Mouse (Mus musculus) brain, embryonic 14.5 days (tissue): ENCODE measurements around the gene Prkd1.

Source experiments
- CTCF ChIP-seq: fragments of 200-500 bp; IDR thresholded peaks from 2 replicates; pipeline ENCODE4 v1.5.1; 2012; ENCODE audit warnings: inconsistent platforms, mild to moderate bottlenecking, moderate library complexity, borderline replicate concordance; ENCODE audit not compliant: insufficient read depth, insufficient read length; ENCODE audit errors: extremely low read depth
- POLR2A ChIP-seq: fragments of 200-500 bp; IDR thresholded peaks from 2 replicates; pipeline ENCODE4 v1.6.1; 2012; ENCODE audit warnings: mild to moderate bottlenecking, inconsistent platforms, borderline replicate concordance; ENCODE audit not compliant: poor library complexity, insufficient read depth, insufficient read length, severe bottlenecking; ENCODE audit errors: extremely low read depth

GRCm38 (mm10) chr12:50558231-50558630, 90.7 kb downstream of the Prkd1 start:
- TF ChIP-seq CTCF = no peak
- no peak for TF ChIP-seq POLR2A
